ENCODE assay signal across 8 mouse cellular contexts in the genomic region with DNA sequence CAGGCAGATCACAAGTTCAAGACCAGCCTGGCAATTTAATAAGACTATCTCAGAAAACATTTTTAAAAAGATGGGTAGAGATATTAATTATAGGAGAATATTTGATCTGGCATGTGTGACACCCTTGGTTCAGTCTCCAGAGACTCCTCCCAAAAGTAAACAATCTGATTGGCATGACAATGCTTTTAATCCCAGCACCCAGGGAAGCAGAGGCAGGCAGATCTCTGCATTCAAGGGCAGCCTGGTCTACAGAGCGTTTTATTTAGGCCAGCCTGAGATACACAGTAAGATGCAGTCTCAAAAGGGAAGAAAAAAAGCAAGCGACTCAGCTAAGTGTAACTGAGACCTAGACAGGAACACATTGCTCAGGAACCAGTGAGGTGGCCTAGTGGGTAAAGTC. TPM values are rescaled to one million over a fixed set of nuclear protein-coding genes. Genes with fewer than 3 reads are reported as not detected.
DNase-seq lines count a peak whose midpoint lies in the region; ATAC-seq lines count a peak whose summit lies in the region.

No protein-coding gene starts in this region.

- peaks cover 51% of the 10 kb centered on the region for H3K36me3 ChIP-seq in erythroblast, embryonic 14.5 days (ENCODE audit: control insufficient read depth)
- H3K36me3 ChIP-seq in forebrain, embryonic 13.5 days (ENCODE audit: poor library complexity, severe bottlenecking): peaks cover 14% of the 10 kb centered on the region; the same call in 1 of the 2 replicates
- peaks cover 14% of the 10 kb centered on the region for H3K36me3 ChIP-seq in liver, embryonic 13.5 days

- no peak for ATAC-seq in erythroblast, adult 5-6 weeks (replicated peaks; ENCODE audit: low FRiP score, poor library complexity, severe bottlenecking)
- no peak for ATAC-seq in forebrain, embryonic 13.5 days
- no peak for ATAC-seq in liver, embryonic 13.5 days (ENCODE audit: low read depth)

- H3K9ac ChIP-seq in forebrain, embryonic 13.5 days: 0 out of 2 replicates have a peak overlapping the region, but pooled peaks have one; percentile 95
- peak overlapping the region; percentile 95 for H3K9ac ChIP-seq in liver, embryonic 13.5 days

- H3K27me3 ChIP-seq in erythroblast, embryonic 14.5 days (ENCODE audit: control insufficient read depth): no peaks in the 10 kb centered on the region
- no peaks in the 10 kb centered on the region for H3K27me3 ChIP-seq in forebrain, embryonic 13.5 days
- H3K27me3 ChIP-seq in liver, embryonic 13.5 days: no peaks in the 10 kb centered on the region

- H3K4me3 ChIP-seq in erythroblast, embryonic 14.5 days (replicated peaks): peak overlapping the region; percentile 99
- H3K4me3 ChIP-seq in forebrain, embryonic 13.5 days: peak overlapping the region; percentile 82; the same call in 1 of the 2 replicates
- H3K4me3 ChIP-seq in liver, embryonic 13.5 days (replicated peaks): peak overlapping the region; percentile 89

- no peaks in the 10 kb centered on the region for H3K9me3 ChIP-seq in erythroblast, embryonic 14.5 days (ENCODE audit: control insufficient read depth, low read length)
- no peaks in the 10 kb centered on the region for H3K9me3 ChIP-seq in forebrain, embryonic 13.5 days (replicated peaks)
- no peaks in the 10 kb centered on the region for H3K9me3 ChIP-seq in liver, embryonic 13.5 days (replicated peaks)

- H3K4me2 ChIP-seq in forebrain, embryonic 13.5 days: peak overlapping the region; percentile 73
- H3K4me2 ChIP-seq in liver, embryonic 13.5 days: peak overlapping the region; percentile 75

- 95% methylated on average over 2 of the region's 2 CpGs for WGBS in forebrain, embryonic 13.5 days
- WGBS in liver, embryonic 13.5 days (ENCODE audit: insufficient replicate concordance): 66% methylated on average over 2 of the region's 2 CpGs

- H3K27ac ChIP-seq in forebrain, embryonic 13.5 days: no peak overlapping the region
- peak overlapping the region; percentile 94; the same call in 1 of the 2 replicates for H3K27ac ChIP-seq in liver, embryonic 13.5 days

- DNase-seq in 3T3-L1 (ENCODE audit: low read depth, low spot score): peak; percentile 9
- no peak for DNase-seq in liver, embryonic 13.5 days
- no peak for DNase-seq in thymus, adult 18-20 months
- DNase-seq in adrenal gland, postnatal 14 days: no peak
- DNase-seq in cerebellum, postnatal 36 days: no peak

- peaks cover 66% of the 10 kb centered on the region for H3K4me1 ChIP-seq in erythroblast, embryonic 14.5 days (ENCODE audit: control insufficient read depth)
- H3K4me1 ChIP-seq in forebrain, embryonic 13.5 days: peaks cover 36% of the 10 kb centered on the region
- peaks cover 69% of the 10 kb centered on the region for H3K4me1 ChIP-seq in liver, embryonic 13.5 days (replicated peaks)

RNA-seq across cellular contexts. Expression of a gene that starts 1.9 kb away (rescaled TPM):
- polyA plus RNA-seq in erythroblast, embryonic 14.5 days (2012): 0.78 and 0.87 TPM in 2 replicates
- total RNA-seq in erythroblast, adult 5-6 weeks (2015; ENCODE audit: low replicate concordance): 12.1 and 15.4 TPM in 2 replicates
- total RNA-seq in erythroblast, adult 5-6 weeks (2017; ENCODE audit: low replicate concordance): 15.9 and 28.2 TPM in 2 replicates
- 64.2 and 68.6 TPM in 2 replicates for polyA plus RNA-seq in forebrain, embryonic 13.5 days (2015; fragmentation: Nextera tagmentation; extraction: Ambion mirVana)
- polyA plus RNA-seq in liver, embryonic 13.5 days (2015; fragmentation: Nextera tagmentation; extraction: Ambion mirVana): 40.6 and 50.6 TPM in 2 replicates
- 30.8 and 32.2 TPM in 2 replicates for total RNA-seq in adrenal gland, postnatal 14 days (2021)

RNA-seq across cellular contexts. Expression of a gene that starts 34.9 kb away (rescaled TPM):
- polyA plus RNA-seq in erythroblast, embryonic 14.5 days (2012): not detected in 2 replicates
- not detected in 2 replicates for total RNA-seq in erythroblast, adult 5-6 weeks (2015; ENCODE audit: low replicate concordance)
- 1.4 TPM in 1 of 2 replicates, not detected in the other for total RNA-seq in erythroblast, adult 5-6 weeks (2017; ENCODE audit: low replicate concordance)
- polyA plus RNA-seq in forebrain, embryonic 13.5 days (2015; fragmentation: Nextera tagmentation; extraction: Ambion mirVana): 1.6 and 1.9 TPM in 2 replicates
- polyA plus RNA-seq in liver, embryonic 13.5 days (2015; fragmentation: Nextera tagmentation; extraction: Ambion mirVana): 0.02 and 0.22 TPM in 2 replicates
- total RNA-seq in adrenal gland, postnatal 14 days (2021): 0.34 and 0.44 TPM in 2 replicates

RNA-seq across cellular contexts. Expression of a gene that starts 36.3 kb away (rescaled TPM):
- polyA plus RNA-seq in erythroblast, embryonic 14.5 days (2012): 0.08 and 0.14 TPM in 2 replicates
- 7.1 and 9.8 TPM in 2 replicates for total RNA-seq in erythroblast, adult 5-6 weeks (2015; ENCODE audit: low replicate concordance)
- 12.4 and 28.7 TPM in 2 replicates for total RNA-seq in erythroblast, adult 5-6 weeks (2017; ENCODE audit: low replicate concordance)
- polyA plus RNA-seq in forebrain, embryonic 13.5 days (2015; fragmentation: Nextera tagmentation; extraction: Ambion mirVana): 35.8 and 38.5 TPM in 2 replicates
- 13.6 and 16.6 TPM in 2 replicates for polyA plus RNA-seq in liver, embryonic 13.5 days (2015; fragmentation: Nextera tagmentation; extraction: Ambion mirVana)
- total RNA-seq in adrenal gland, postnatal 14 days (2021): 17.0 and 19.6 TPM in 2 replicates

Comparison
In these comparisons a context has a peak if more than half of its experiments do, and no peak if none do; other contexts are left out.
1. RNA of a gene that starts 1.9 kb away (polyA plus RNA-seq): 64.2 to 68.6 TPM in forebrain, embryonic 13.5 days and 40.6 to 50.6 TPM in liver, embryonic 13.5 days; 0.78 to 0.87 TPM in erythroblast, embryonic 14.5 days; every median in the first group is over 10 times any median in the second.
2. RNA of a gene that starts 36.3 kb away (polyA plus RNA-seq): 35.8 to 38.5 TPM in forebrain, embryonic 13.5 days and 13.6 to 16.6 TPM in liver, embryonic 13.5 days; 0.08 to 0.14 TPM in erythroblast, embryonic 14.5 days; every median in the first group is over 10 times any median in the second.
3. Peak in every context shown above with its lines, with median percentiles within 50 percentile points of each other: H3K4me3 ChIP-seq.